Mouse (Mus musculus): ENCODE data around the gene Pfkfb3.

The Pfkfb3 gene

DNA sequence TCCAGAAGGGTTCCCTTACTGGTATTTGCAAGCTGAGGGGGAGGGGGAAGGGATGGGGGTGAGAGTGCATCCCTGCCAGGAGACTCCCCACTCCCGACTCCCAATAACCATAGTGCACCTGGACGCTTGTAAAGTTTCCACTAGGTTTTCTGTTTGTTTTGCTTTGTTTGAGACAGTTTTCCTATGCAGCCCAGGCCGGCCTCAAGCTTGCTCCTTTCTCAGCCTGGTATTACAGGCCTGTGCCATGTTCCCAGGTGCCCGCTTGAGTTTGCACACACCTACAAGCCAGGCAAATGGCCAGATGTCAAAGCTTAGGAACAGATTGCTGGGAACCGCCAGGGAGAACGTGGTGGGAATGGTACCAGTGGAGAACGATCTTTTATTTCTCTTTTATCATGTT is 50.1 kb downstream of the Pfkfb3 start:
- no peak for DNase-seq (ENCODE audit: extremely low read depth, insufficient read length, low spot score)

GRCm38 (mm10) chr2:11502901-11503431 is 50.9 kb downstream of the Pfkfb3 start:
- no peak for DNase-seq (ENCODE audit: extremely low read depth, insufficient read length, low spot score)

DNA sequence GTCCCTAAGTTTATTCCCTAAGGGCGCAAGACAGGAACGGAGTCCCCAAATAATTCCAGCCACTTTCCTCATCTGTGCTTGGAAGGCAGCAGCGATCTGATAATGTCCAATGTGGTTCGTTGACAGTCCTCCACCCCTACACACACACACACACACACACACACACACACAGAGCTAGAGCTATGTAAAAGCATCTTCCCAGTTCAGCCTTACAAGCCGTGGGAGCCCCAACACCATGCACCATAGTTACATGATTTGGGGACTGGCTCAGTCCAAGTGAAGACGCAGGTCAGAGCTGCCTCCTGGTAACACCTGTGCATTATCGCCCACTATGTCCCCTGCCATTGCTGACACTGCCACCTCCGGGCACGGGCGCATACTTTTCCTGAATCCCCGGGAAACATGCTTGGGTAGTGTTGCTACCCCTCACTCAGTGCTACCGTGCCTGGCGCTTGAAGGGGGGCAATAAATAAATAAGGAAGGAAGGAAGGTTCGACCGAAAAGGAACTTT is 51.6 kb downstream of the Pfkfb3 start:
- no peak for DNase-seq (ENCODE audit: extremely low read depth, insufficient read length, low spot score)

DNA sequence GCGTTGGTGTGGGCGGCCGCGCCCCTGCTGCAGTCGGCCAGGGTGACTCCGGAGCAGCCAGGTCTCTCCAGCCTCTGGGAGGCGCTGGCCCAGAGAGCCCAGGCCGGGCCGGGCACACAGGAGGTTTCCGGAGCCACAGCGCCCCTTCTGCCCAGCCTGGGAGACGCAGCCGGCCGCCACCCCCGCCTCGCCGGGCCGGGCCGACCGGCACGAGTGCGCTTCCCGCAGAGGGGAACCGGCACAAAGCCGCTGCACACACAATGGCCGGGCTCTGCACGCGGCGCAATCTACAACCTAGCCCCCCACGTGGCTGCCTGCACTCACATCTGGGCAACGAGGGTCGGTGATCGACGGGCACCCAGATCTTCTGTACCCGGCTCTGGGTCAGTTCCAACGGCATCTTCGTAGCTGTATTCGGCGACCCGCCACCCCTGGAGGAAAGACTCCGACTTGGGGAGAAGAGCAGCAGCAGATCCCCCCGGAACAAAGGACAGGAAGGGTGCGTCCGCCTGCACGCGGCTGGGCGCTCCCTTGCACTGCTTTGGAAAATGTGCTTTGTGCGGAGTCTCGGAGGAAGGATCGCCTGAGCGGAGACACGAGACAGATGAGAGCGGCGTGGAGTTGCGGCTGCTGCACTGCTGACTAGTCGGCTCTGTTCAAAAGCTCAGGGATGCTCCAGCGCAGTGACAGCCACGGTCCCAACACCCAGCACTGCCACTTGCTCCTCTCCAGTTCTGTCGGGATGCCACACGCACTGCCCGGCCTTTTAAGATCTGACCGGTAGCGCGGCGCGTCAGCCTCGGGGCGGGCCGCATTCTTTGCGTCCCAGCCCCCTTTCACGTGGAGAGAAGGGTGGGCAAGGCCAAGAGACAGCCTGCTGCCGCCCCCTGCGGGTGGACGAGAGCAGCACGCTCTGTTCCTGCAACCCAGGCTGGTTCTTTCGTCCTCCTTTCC is 52.3 kb downstream of the Pfkfb3 start:
- DNase-seq (ENCODE audit: extremely low read depth, insufficient read length, low spot score) = peak; percentile 90

GRCm38 (mm10) chr2:11500666-11501065 is 53.2 kb downstream of the Pfkfb3 start:
- no peak for DNase-seq (ENCODE audit: extremely low read depth, insufficient read length, low spot score)

- no peak for DNase-seq (ENCODE audit: extremely low read depth, insufficient read length, low spot score)
Measured at GRCm38 (mm10) chr2:11496601-11497031, 57.3 kb downstream of the Pfkfb3 start.

- DNase-seq (ENCODE audit: extremely low read depth, insufficient read length, low spot score) = no peak
Measured at GRCm38 (mm10) chr2:11494841-11495255, 59.0 kb downstream of the Pfkfb3 start.

- DNase-seq (ENCODE audit: extremely low read depth, insufficient read length, low spot score) = no peak
Measured at GRCm38 (mm10) chr2:11492855-11493254, 61.0 kb downstream of the Pfkfb3 start.

DNA sequence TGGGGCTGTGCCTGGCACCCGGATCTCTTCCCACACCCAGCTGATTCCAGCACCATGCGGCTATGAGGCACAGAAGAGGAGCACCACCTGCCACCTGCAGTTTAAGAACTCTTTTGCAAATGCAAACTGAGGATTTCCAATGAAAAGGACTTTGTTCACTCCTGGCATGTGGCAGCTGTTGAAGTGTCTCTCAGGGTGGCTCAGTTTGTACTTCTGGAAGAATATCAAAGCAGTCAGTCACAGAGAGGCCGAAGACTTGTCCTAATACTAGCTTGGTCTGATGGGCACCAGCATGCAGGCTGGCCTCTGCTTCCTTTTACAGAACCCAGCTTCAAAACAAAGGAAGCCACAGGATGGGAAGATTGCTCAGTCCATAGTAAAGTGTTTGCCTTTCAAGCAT is 62.4 kb downstream of the Pfkfb3 start:
- DNase-seq (ENCODE audit: extremely low read depth, insufficient read length, low spot score) = no peak

DNA sequence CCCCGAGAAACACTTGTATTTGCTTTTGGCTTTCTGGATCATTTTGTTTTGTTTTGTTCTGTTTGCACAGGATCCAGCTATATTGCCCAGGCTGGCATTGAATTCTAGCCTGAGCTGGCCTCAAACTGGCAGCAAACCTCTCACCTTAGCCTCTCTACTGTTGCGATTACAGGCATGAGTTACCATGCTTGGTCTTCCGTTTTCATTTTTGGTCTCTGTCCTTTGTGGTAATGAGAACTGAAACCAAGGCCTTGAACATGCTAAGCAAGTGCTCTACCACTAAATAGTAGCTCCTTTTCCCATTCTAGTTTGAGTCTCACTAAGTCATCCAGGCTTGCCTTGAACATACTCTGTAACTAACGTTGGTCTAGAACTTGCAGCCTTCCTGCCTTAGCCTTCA is 63.3 kb downstream of the Pfkfb3 start:
- no peak for DNase-seq (ENCODE audit: extremely low read depth, insufficient read length, low spot score)

DNA sequence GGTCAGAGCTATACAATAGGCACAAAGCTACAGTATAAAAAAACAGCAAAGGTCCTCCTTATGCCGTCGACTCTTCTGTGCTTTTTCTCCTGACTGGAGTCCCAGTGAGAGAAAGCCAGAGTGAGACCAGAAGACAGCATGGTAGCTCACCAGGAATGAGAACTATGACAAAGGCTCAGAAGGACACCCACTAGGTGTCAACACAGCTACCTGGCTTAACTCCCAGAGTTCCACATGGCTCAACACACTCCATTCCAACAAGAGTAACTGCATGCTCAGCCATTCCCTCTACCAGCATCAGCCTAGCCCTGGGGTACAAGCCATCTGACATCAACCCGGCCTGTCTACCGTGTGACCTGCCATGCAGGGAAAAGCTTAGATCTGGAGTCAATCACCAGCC is 70.7 kb downstream of the Pfkfb3 start:
- DNase-seq (ENCODE audit: extremely low read depth, insufficient read length, low spot score) = no peak

GRCm38 (mm10) chr2:11482364-11482763 is 71.5 kb downstream of the Pfkfb3 start:
- no peak for DNase-seq (ENCODE audit: extremely low read depth, insufficient read length, low spot score)

DNA sequence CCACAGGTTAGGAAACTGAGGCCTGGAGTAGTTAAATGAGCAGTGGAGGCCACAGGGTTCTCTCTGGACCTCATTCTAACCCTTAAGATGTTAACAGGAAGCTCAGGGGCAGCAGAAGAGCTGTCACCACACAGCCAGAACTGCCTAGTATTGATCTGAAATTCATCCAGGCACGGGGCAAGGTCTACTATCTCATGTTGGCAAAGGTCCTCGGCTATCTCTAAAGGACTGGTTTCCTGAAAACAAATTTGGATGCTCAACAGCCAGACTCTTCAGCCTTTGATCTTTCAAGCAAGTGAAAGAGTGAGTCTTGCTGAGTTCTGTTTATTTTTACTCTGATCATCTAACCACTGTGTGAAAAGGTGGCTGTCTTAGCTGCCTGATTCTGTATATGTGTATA is 74.9 kb downstream of the Pfkfb3 start:
- no peak for DNase-seq (ENCODE audit: extremely low read depth, insufficient read length, low spot score)

DNA sequence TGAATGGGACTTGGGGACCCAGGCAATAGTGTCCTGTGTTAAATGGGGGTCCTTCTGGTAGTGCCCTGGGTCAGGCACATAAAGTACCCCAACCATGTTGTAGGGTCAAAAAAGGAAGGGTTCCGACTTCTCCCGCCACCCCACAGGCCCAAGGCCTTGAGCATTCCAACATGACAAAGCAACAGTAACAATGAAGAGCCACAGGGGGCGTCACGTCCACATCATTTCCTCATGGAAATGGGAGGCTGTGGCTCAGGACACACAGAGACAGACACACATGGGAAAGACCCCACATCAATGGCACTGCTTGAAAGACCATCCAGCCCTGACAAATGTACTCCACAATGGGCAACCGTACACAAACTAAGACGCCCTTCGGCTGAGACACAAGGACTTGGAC is 78.6 kb downstream of the Pfkfb3 start:
- no peak for DNase-seq (ENCODE audit: extremely low read depth, insufficient read length, low spot score)

DNA sequence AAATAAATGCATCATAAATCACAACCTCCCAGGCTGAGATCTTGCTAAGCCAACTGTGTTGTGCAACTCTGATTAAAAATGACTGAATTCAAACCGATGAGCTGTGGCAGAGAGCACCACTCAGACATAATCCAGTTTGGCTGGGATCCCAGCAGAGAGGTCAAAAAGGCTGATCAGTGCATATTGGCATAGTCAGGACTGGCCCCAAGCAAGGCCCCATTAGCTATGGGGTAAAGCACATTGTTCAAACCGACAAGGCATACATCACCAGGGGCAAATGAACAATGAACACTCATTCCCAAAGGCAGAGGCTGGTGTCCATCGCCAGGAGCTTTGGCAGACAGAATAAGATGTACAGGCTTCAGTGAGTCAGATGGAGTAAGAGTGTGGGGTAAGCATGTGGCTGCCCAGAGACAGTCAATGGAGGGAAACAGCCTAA is 89.2 kb downstream of the Pfkfb3 start:
- DNase-seq (ENCODE audit: extremely low read depth, insufficient read length, low spot score) = peak; percentile 30

DNA sequence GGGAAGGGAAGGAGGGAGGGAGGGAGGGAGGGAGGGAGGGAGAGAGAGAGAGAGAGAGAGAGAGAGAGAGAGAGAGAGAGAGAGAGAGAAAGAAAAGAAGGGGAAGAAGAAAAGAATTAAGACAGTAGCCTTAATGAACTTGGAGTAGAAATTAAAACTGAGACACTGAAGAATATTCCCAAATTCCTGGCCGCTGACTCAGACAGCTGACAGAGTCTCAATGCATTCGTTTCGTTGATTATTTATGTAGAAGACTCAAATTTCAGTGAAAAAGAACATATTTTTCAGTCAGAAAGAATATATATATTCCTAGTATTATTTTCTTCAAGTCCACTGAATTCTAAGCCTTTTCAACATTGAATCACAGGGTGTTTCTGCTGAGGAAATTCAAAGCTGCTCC is 92.9 kb downstream of the Pfkfb3 start:
- no peak for DNase-seq (ENCODE audit: extremely low read depth, insufficient read length, low spot score)

GRCm38 (mm10) chr2:11458494-11458893 is 95.4 kb downstream of the Pfkfb3 start:
- DNase-seq (ENCODE audit: extremely low read depth, insufficient read length, low spot score) = peak; percentile 57

GRCm38 (mm10) chr2:11457904-11458303 is 96.0 kb downstream of the Pfkfb3 start:
- DNase-seq (ENCODE audit: extremely low read depth, insufficient read length, low spot score) = no peak

DNA sequence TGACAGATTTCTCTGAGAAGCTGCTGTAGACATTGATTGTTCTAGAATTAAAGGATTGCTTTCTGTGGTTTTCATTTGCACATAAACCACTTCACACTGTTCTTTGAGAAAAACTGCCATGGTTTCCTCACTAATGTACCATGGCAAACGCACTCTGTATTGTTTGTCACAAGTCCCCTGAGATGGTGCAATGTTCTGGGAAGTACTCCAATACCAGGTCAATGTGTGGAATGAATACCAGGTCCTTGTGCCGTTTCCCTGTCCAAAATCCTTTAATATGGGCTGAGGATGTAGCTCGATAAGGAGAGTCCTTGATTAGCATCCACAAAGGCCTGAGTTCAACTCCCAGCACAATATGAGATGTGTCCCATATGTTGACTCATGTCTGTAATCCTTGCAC is 105.2 kb downstream of the Pfkfb3 start:
- DNase-seq (ENCODE audit: extremely low read depth, insufficient read length, low spot score) = no peak

GRCm38 (mm10) chr2:11447865-11448264 is 106.0 kb downstream of the Pfkfb3 start:
- no peak for DNase-seq (ENCODE audit: extremely low read depth, insufficient read length, low spot score)

GRCm38 (mm10) chr2:11445722-11446121 is 108.2 kb downstream of the Pfkfb3 start:
- DNase-seq (ENCODE audit: extremely low read depth, insufficient read length, low spot score) = no peak

- no peak for DNase-seq (ENCODE audit: extremely low read depth, insufficient read length, low spot score)
Measured at GRCm38 (mm10) chr2:11441864-11442263, 112.0 kb downstream of the Pfkfb3 start.

Data from 3134 (cell line).